Mouse (Mus musculus): ENCODE results near the gene Dpf2. TPM values are rescaled to one million over a fixed set of nuclear protein-coding genes. Genes with fewer than 3 reads are reported as not detected.

Dpf2 gene
- 94.7 and 135 TPM in 2 replicates for polyA plus RNA-seq (2011; ENCODE audit: insufficient read length, low read depth, missing spikeins)

- TF ChIP-seq POLR2A (IDR thresholded peaks at IDR 0.05; ENCODE audit: low read depth, low read length) (no peak; the same call in 1 of the 2 replicates), CTCF (IDR thresholded peaks at IDR 0.05; ENCODE audit: borderline replicate concordance, insufficient read depth, low read length) (no peak)
- Histone ChIP-seq H3K4me3 (ENCODE audit: insufficient read depth, low read length) (peak within 1 kb of the TSS; percentile 88), H3K4me1 (ENCODE audit: control insufficient read depth, insufficient read depth, low read length) (peaks cover 4% of the 10 kb centered on the region), H3K27ac (ENCODE audit: insufficient read depth, low read length) (peak within 1 kb of the TSS; percentile 70)
Observed at GRCm38 (mm10) chr19:5913007-5913719, at the start of gene Dpf2. Dpf2 (minus strand) TSS chr19:5913010.

GRCm38 (mm10) chr19:5957371-5957770 lies 44.6 kb upstream of the Dpf2 start:
- TF ChIP-seq CTCF (IDR thresholded peaks at IDR 0.05; ENCODE audit: borderline replicate concordance, insufficient read depth, low read length) (no peak), POLR2A (IDR thresholded peaks at IDR 0.05; ENCODE audit: low read depth, low read length) (no peak)
- H3K4me3 ChIP-seq (ENCODE audit: insufficient read depth, low read length), result no peak overlapping the region
- H3K4me1 ChIP-seq (ENCODE audit: control insufficient read depth, insufficient read depth, low read length), result peaks cover 13% of the 10 kb centered on the region; the same call in 1 of the 2 replicates
- H3K27ac ChIP-seq (ENCODE audit: insufficient read depth, low read length), result no peak overlapping the region

- TF ChIP-seq POLR2A (IDR thresholded peaks at IDR 0.05; ENCODE audit: low read depth, low read length) (no peak), CTCF (IDR thresholded peaks at IDR 0.05; ENCODE audit: borderline replicate concordance, insufficient read depth, low read length) (0 out of 2 replicates have a peak, but pooled peaks have one; percentile 16)
- peak overlapping the region; percentile 17; the same call in 1 of the 2 replicates for H3K27ac ChIP-seq (ENCODE audit: insufficient read depth, low read length)
- peaks cover 13% of the 10 kb centered on the region; the same call in 1 of the 2 replicates for H3K4me1 ChIP-seq (ENCODE audit: control insufficient read depth, insufficient read depth, low read length)
- no peak overlapping the region for H3K4me3 ChIP-seq (ENCODE audit: insufficient read depth, low read length)
Observed at GRCm38 (mm10) chr19:5956685-5957084, 43.9 kb upstream of the Dpf2 start.

- no peak overlapping the region for H3K4me3 ChIP-seq (ENCODE audit: insufficient read depth, low read length)
- peaks cover 13% of the 10 kb centered on the region; the same call in 1 of the 2 replicates for H3K4me1 ChIP-seq (ENCODE audit: control insufficient read depth, insufficient read depth, low read length)
- peak overlapping the region; percentile 17 for H3K27ac ChIP-seq (ENCODE audit: insufficient read depth, low read length)
- no peak for TF ChIP-seq POLR2A (IDR thresholded peaks at IDR 0.05; ENCODE audit: low read depth, low read length)
- no peak for TF ChIP-seq CTCF (IDR thresholded peaks at IDR 0.05; ENCODE audit: borderline replicate concordance, insufficient read depth, low read length)
Observed at GRCm38 (mm10) chr19:5955704-5956670, 43.2 kb upstream of the Dpf2 start.

GRCm38 (mm10) chr19:5954936-5955335 lies 42.1 kb upstream of the Dpf2 start:
- Histone ChIP-seq H3K27ac (ENCODE audit: insufficient read depth, low read length) (no peak overlapping the region), H3K4me3 (ENCODE audit: insufficient read depth, low read length) (no peak overlapping the region), H3K4me1 (ENCODE audit: control insufficient read depth, insufficient read depth, low read length) (peaks cover 13% of the 10 kb centered on the region; the same call in 1 of the 2 replicates)
- TF ChIP-seq CTCF (IDR thresholded peaks at IDR 0.05; ENCODE audit: borderline replicate concordance, insufficient read depth, low read length), result no peak
- no peak for TF ChIP-seq POLR2A (IDR thresholded peaks at IDR 0.05; ENCODE audit: low read depth, low read length)

GRCm38 (mm10) chr19:5954031-5954710 lies 41.4 kb upstream of the Dpf2 start:
- TF ChIP-seq POLR2A (IDR thresholded peaks at IDR 0.05; ENCODE audit: low read depth, low read length) (no peak), CTCF (IDR thresholded peaks at IDR 0.05; ENCODE audit: borderline replicate concordance, insufficient read depth, low read length) (no peak)
- no peak overlapping the region for H3K4me3 ChIP-seq (ENCODE audit: insufficient read depth, low read length)
- H3K4me1 ChIP-seq (ENCODE audit: control insufficient read depth, insufficient read depth, low read length), result peaks cover 13% of the 10 kb centered on the region; the same call in 1 of the 2 replicates
- H3K27ac ChIP-seq (ENCODE audit: insufficient read depth, low read length), result peak overlapping the region; percentile 42

- Histone ChIP-seq H3K4me1 (ENCODE audit: control insufficient read depth, insufficient read depth, low read length) (peaks cover 13% of the 10 kb centered on the region; the same call in 1 of the 2 replicates), H3K4me3 (ENCODE audit: insufficient read depth, low read length) (no peak overlapping the region), H3K27ac (ENCODE audit: insufficient read depth, low read length) (no peak overlapping the region)
- no peak for TF ChIP-seq CTCF (IDR thresholded peaks at IDR 0.05; ENCODE audit: borderline replicate concordance, insufficient read depth, low read length)
- TF ChIP-seq POLR2A (IDR thresholded peaks at IDR 0.05; ENCODE audit: low read depth, low read length), result no peak
Observed at GRCm38 (mm10) chr19:5953201-5953770, 40.5 kb upstream of the Dpf2 start.

- H3K4me1 ChIP-seq (ENCODE audit: control insufficient read depth, insufficient read depth, low read length), result peaks cover 13% of the 10 kb centered on the region; the same call in 1 of the 2 replicates
- H3K4me3 ChIP-seq (ENCODE audit: insufficient read depth, low read length), result no peak overlapping the region
- no peak overlapping the region for H3K27ac ChIP-seq (ENCODE audit: insufficient read depth, low read length)
- TF ChIP-seq POLR2A (IDR thresholded peaks at IDR 0.05; ENCODE audit: low read depth, low read length) (no peak), CTCF (IDR thresholded peaks at IDR 0.05; ENCODE audit: borderline replicate concordance, insufficient read depth, low read length) (no peak)
Observed at GRCm38 (mm10) chr19:5952071-5952691, 39.4 kb upstream of the Dpf2 start.

All from embryonic fibroblast, embryonic 13.5 days (primary cell).